Mouse (Mus musculus): Measurements from ENCODE around the gene Padi2. TPM values are rescaled to one million over a fixed set of nuclear protein-coding genes. Genes with fewer than 3 reads are reported as not detected.
A peak's percentile ranks its signal among the peaks of the same experiment; 100 is the strongest.

Gene Padi2
- polyA plus RNA-seq, 1 experiment: 2.1 TPM

- Histone ChIP-seq H3K4me3 (ENCODE audit: insufficient read depth, poor library complexity, severe bottlenecking) (no peak overlapping the region), H3K27me3 (ENCODE audit: control insufficient read depth, insufficient read depth, insufficient read length) (no peaks in the 10 kb centered on the region), H3K79me2 (ENCODE audit: control insufficient read depth, insufficient read depth) (peaks cover 15% of the 10 kb centered on the region), H3K36me3 (ENCODE audit: control insufficient read depth, insufficient read depth) (no peaks in the 10 kb centered on the region), H3ac (ENCODE audit: control insufficient read depth, insufficient read length, low read depth) (peak overlapping the region; percentile 16), H3K79me3 (ENCODE audit: low read depth) (peaks cover 13% of the 10 kb centered on the region)
- TF ChIP-seq FOSL1 (IDR thresholded peaks at IDR 0.05; ENCODE audit: insufficient read depth, low read length, poor library complexity, severe bottlenecking) (no peak), MYOG (IDR thresholded peaks at IDR 0.05; ENCODE audit: control insufficient read depth, extremely low read depth, insufficient read length) (no peak), MYOD1 (IDR thresholded peaks at IDR 0.05; ENCODE audit: control insufficient read depth, insufficient read length, low read depth) (peak; percentile 40), CTCF (IDR thresholded peaks at IDR 0.05; ENCODE audit: control insufficient read depth, insufficient read depth, insufficient read length) (peak; percentile 91)
Observed at GRCm38 (mm10) chr4:140957725-140958124, 51.6 kb downstream of the Padi2 start.

- Histone ChIP-seq H3ac (ENCODE audit: control insufficient read depth, insufficient read length, low read depth) (no peak overlapping the region), H3K4me3 (ENCODE audit: insufficient read depth, poor library complexity, severe bottlenecking) (no peak overlapping the region), H3K36me3 (ENCODE audit: control insufficient read depth, insufficient read depth) (no peaks in the 10 kb centered on the region), H3K79me3 (ENCODE audit: low read depth) (peaks cover 19% of the 10 kb centered on the region), H3K79me2 (ENCODE audit: control insufficient read depth, insufficient read depth) (peaks cover 21% of the 10 kb centered on the region), H3K27me3 (ENCODE audit: control insufficient read depth, insufficient read depth, insufficient read length) (no peaks in the 10 kb centered on the region)
- TF ChIP-seq FOSL1 (IDR thresholded peaks at IDR 0.05; ENCODE audit: insufficient read depth, low read length, poor library complexity, severe bottlenecking) (no peak), MYOG (IDR thresholded peaks at IDR 0.05; ENCODE audit: control insufficient read depth, extremely low read depth, insufficient read length) (no peak), USF1 (IDR thresholded peaks at IDR 0.05; ENCODE audit: low read depth) (no peak), CEBPB (IDR thresholded peaks at IDR 0.05; ENCODE audit: low read depth) (no peak), MYOD1 (IDR thresholded peaks at IDR 0.05; ENCODE audit: control insufficient read depth, insufficient read length, low read depth) (no peak), MAX (IDR thresholded peaks at IDR 0.05) (no peak), CTCF (IDR thresholded peaks at IDR 0.05; ENCODE audit: control insufficient read depth, insufficient read depth, insufficient read length) (no peak)
Observed at GRCm38 (mm10) chr4:140958319-140958718, 52.2 kb downstream of the Padi2 start.

- H3K27me3 ChIP-seq (ENCODE audit: control insufficient read depth, insufficient read depth, insufficient read length): no peaks in the 10 kb centered on the region
- peaks cover 27% of the 10 kb centered on the region for H3K79me3 ChIP-seq (ENCODE audit: low read depth)
- TF ChIP-seq MYOG (IDR thresholded peaks at IDR 0.05; ENCODE audit: control insufficient read depth, extremely low read depth, insufficient read length) (no peak), MAX (IDR thresholded peaks at IDR 0.05) (no peak), CTCF (IDR thresholded peaks at IDR 0.05; ENCODE audit: control insufficient read depth, insufficient read depth, insufficient read length) (no peak), CEBPB (IDR thresholded peaks at IDR 0.05; ENCODE audit: low read depth) (no peak), MYOD1 (IDR thresholded peaks at IDR 0.05; ENCODE audit: control insufficient read depth, insufficient read length, low read depth) (no peak), USF1 (IDR thresholded peaks at IDR 0.05; ENCODE audit: low read depth) (no peak), FOSL1 (IDR thresholded peaks at IDR 0.05; ENCODE audit: insufficient read depth, low read length, poor library complexity, severe bottlenecking) (no peak)
- peaks cover 7% of the 10 kb centered on the region for H3K36me3 ChIP-seq (ENCODE audit: control insufficient read depth, insufficient read depth)
- no peak overlapping the region for H3K4me3 ChIP-seq (ENCODE audit: insufficient read depth, poor library complexity, severe bottlenecking)
- H3K79me2 ChIP-seq (ENCODE audit: control insufficient read depth, insufficient read depth): peaks cover 30% of the 10 kb centered on the region
- no peak overlapping the region for H3ac ChIP-seq (ENCODE audit: control insufficient read depth, insufficient read length, low read depth)
Observed at GRCm38 (mm10) chr4:140959128-140959679, 53.1 kb downstream of the Padi2 start.

- Histone ChIP-seq H3K36me3 (ENCODE audit: control insufficient read depth, insufficient read depth) (peaks cover 7% of the 10 kb centered on the region), H3ac (ENCODE audit: control insufficient read depth, insufficient read length, low read depth) (no peak overlapping the region), H3K79me2 (ENCODE audit: control insufficient read depth, insufficient read depth) (peaks cover 37% of the 10 kb centered on the region), H3K27me3 (ENCODE audit: control insufficient read depth, insufficient read depth, insufficient read length) (no peaks in the 10 kb centered on the region), H3K4me3 (ENCODE audit: insufficient read depth, poor library complexity, severe bottlenecking) (no peak overlapping the region), H3K79me3 (ENCODE audit: low read depth) (peaks cover 32% of the 10 kb centered on the region)
- TF ChIP-seq MYOG (IDR thresholded peaks at IDR 0.05; ENCODE audit: control insufficient read depth, extremely low read depth, insufficient read length) (no peak), CEBPB (IDR thresholded peaks at IDR 0.05; ENCODE audit: low read depth) (peak; percentile 76)
Observed at GRCm38 (mm10) chr4:140959715-140960479, 53.8 kb downstream of the Padi2 start.

GRCm38 (mm10) chr4:140960781-140961466 lies 54.8 kb downstream of the Padi2 start, which contains the start of gene Sdhb:
Gene Sdhb (plus strand): TSS chr4:140961203.
- Histone ChIP-seq H3K79me2 (ENCODE audit: control insufficient read depth, insufficient read depth) (peaks cover 47% of the 10 kb centered on the region), H3K4me3 (ENCODE audit: insufficient read depth, poor library complexity, severe bottlenecking) (peak within 1 kb of the TSS; percentile 95), H3K36me3 (ENCODE audit: control insufficient read depth, insufficient read depth) (peaks cover 7% of the 10 kb centered on the region), H3ac (ENCODE audit: control insufficient read depth, insufficient read length, low read depth) (peak within 1 kb of the TSS; percentile 71), H3K27me3 (ENCODE audit: control insufficient read depth, insufficient read depth, insufficient read length) (no peaks in the 10 kb centered on the region), H3K79me3 (ENCODE audit: low read depth) (peaks cover 38% of the 10 kb centered on the region)
- TF ChIP-seq MAX (IDR thresholded peaks at IDR 0.05): no peak
- TF ChIP-seq CTCF (IDR thresholded peaks at IDR 0.05; ENCODE audit: control insufficient read depth, insufficient read depth, insufficient read length): no peak
- TF ChIP-seq MYOD1 (IDR thresholded peaks at IDR 0.05; ENCODE audit: control insufficient read depth, insufficient read length, low read depth): no peak
- TF ChIP-seq CEBPB (IDR thresholded peaks at IDR 0.05; ENCODE audit: low read depth): no peak
- TF ChIP-seq USF1 (IDR thresholded peaks at IDR 0.05; ENCODE audit: low read depth): no peak
- no peak for TF ChIP-seq FOSL1 (IDR thresholded peaks at IDR 0.05; ENCODE audit: insufficient read depth, low read length, poor library complexity, severe bottlenecking)
- TF ChIP-seq MYOG (IDR thresholded peaks at IDR 0.05; ENCODE audit: control insufficient read depth, extremely low read depth, insufficient read length): no peak

Measured in C2C12 (cell line).